Mouse (Mus musculus) right cerebral cortex, postnatal 4 days (tissue): Measurements from ENCODE around the gene Wdr82.
A peak's percentile ranks its signal among the peaks of the same experiment; 100 is the strongest.

Source experiments
- DNase-seq: peaks from one replicate; pipeline ENCODE4 v3.0.0-alpha.2; 2022

The Wdr82 gene

DNA sequence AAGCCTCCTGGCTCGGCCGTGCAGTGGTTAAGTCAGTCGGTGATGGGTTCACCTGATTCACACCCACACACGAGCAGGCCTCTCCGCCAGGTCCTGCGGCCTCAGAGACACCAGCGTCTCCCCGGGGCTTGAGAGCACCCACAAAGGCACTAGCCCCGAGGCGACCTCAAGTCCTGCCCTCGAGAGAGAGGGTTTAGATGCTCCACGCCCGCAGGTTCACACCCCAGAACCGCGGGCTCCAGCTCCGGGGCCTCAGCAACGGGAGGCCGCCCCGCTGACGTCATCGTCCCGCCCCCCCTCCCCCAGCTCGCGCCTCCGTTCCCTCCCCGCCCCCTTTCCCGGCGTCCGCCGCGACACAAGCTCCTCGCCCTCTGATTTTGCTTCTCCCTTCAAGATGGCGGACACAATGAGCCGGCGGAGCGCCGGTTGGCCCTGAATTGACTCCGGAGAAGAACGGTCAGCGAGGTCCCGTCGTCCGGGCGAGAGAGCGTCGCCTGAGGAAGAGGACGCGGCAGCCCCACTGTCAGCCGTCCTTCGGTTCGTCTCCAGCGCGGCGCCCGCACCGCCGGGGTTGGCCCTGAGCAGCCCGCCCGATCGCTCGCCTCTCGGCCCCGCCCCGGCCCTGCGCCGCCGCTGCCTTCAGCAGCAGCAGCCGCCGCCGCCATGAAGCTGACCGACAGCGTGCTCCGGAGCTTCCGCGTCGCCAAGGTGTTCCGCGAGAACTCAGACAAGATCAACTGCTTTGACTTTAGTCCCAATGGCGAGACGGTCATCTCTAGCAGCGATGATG lies at the start of gene Wdr82:
TSS of gene Wdr82 (plus strand) at position 373 of the 790 bp plus-strand sequence.
- peak; percentile 88 for DNase-seq

DNA sequence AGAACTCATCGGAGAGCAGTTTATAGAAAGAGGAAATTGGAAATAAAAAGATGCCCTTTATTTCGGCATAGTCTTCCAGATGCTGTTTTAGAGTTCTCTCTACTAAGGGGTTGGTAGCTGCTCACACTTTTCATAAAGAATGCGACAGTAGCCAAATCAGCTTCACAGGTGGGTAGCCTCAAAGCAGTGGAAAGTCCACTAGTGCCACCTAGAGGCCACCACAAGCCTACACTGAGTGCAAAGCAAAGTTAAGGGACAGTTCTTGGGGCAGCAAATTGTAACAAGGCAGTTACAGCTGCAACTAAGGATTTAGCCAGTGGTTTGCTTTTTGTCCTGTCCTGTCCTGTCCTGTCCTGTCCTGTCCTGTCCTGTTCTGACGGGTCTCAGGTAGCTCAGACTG lies 47.1 kb upstream of the Wdr82 start:
- DNase-seq: peak; percentile 35

DNA sequence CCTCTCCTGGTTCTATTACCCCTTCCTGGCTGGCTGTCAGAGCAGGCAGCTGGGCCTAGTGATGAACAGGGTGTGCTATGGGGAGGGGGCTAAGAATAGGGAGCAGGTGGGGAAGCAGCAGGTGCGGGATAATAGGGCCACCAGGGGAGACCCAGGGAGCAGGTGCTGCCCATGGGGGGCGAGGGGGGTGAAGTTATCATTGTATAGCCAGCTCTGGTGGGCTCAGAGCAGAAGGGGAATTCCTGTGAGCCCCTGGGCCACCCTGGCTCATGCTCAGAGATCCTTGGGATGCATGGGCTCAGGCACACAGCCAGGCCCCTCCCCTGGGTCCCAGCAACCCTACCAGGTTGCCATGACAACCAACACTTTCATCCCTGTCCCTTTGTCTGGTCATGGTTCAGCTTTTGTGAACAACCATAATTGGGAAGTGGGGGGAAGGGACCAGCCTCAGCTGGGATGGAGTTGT lies 43.9 kb upstream of the Wdr82 start:
- DNase-seq: peak; percentile 52

DNA sequence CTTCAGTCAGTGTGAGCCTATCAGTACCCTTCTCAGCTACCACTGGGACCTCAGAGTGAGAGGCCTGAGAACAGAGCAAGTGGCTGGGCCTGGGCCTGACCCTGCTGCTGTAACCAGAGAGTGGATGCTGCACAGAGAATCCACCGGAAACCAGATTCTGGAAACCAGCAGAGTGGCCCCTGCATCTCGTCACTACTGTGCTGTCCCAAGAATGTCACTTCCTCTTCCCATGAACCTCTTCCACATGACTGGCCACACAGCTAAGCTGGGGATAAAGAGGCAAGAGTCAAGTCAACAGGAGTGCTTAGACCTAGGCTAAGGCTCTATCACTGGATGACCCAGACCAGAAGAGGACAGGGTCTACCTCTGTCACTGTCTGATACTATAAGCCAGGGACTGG lies 41.7 kb upstream of the Wdr82 start:
- no peak for DNase-seq

DNA sequence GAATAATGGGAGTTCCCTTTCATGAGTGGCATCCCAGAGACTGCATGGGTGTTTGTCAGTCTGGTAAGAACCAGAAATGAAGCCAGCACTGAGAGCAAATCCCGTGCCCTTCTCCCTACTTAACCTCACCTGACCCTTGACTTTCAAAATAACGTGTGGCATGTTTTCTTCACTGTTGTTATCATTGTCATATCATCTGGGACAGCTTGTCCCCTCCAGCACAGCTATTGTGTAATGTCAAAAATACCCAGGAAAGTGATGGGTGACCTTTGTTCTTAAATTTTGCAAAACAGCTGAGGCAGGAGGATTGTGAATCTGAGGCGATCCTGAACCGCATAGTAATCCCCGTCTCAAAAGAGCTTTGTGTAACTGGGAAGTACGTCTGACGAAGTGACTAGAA lies 40.5 kb upstream of the Wdr82 start:
- no peak for DNase-seq

DNA sequence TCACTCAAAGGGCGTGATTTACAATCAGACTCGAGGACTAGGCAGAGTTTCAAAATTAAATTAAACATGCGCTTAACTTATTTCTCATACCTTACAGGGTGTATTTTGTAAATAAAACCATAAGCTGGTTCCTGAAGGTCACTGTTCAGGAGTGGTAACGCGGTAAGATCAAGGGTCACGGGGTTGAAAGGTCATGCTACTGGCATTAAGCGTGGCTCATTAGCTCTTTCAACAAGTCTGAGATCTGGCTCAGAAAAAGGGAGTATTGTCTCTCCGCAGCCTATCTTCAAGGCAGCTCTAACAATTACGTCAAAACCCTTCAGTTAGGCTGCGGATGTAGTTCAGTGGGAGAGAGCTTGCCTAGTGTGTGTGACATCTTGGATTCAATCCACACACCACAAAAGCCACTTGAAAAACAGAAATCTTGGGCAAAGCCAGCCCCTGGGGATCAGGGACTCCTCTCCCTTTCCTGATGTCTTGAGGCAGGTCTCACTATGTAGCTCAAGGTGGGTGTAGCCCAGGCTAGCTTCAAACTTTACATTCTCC lies 33.0 kb upstream of the Wdr82 start:
- DNase-seq: no peak

DNA sequence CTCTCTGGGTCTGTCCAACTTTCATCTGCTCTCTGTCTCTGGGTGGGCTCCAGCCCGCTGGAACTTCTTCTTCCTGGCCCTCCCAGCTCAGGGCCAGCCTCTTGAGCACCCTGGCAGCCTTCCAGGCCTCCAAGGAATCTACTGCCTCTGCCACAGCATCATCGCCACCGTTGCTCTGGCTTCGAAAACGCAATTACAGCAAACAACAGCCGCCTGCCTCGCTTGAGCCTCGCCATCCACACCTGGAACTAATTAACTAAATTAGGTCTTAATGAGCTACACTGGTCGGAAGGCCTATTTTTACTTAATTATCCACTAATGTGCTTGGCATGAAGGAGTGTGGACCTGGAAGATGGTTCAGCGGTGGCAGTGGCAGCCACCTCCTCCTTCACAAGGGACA lies 31.0 kb upstream of the Wdr82 start:
- peak; percentile 52 for DNase-seq

DNA sequence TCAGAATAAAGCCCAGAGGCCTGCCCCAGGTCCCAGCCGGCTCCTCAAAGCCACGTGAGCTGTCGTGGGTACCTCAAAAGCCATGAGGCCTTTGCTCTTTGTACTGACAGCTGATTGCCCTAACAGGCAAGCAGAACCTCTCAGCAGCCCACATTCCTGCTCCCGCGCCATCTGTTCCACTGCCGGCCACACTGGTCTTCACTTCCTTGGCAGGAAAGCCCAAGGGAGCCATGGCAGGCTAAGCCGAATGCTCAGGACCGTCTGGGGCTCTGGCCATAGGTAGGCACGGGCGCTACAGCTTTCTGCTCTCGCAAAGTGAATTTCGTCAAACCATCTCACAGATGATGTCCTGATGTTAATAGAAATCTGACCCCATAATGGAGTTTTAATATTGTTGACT lies 28.8 kb upstream of the Wdr82 start:
- no peak for DNase-seq

DNA sequence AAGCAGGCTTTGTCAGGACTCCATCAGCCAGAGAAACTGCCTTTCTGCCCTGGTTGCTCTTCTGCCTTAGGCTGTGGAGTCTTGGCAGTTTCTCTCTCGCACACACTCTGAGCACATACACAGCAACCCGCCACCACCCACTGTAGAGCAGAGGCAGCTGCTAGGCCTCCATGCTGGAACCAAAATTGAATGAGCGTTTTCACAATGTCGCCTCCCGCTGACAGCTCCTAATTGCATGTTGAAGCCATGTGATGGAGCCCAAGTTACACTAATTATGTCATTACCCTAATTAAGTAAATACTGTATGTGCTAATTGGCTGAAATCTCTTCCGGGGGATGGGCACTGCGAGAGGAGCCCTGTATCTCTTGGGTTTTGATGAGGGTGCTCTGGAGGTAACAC lies 26.6 kb upstream of the Wdr82 start:
- no peak for DNase-seq

DNA sequence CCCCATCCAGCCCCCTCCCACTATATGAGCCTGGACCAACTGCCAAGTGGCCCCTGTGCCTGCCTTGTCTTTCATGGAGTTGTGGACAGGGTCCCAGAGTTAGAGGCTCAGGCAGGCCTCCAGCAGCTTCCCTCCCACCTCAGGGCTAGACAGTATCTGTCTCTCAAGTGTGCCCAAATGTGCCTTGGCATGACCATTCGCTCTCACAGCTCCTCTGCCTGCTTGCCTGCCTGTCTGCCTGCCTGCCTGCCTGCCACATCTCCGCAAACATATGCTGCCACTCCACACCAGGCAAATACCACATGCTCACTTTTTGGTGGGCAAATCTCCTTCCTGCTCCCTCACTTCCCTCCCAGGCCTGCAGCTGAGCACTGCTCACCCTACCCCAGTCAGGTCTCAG lies 25.1 kb upstream of the Wdr82 start:
- DNase-seq: peak; percentile 26

DNA sequence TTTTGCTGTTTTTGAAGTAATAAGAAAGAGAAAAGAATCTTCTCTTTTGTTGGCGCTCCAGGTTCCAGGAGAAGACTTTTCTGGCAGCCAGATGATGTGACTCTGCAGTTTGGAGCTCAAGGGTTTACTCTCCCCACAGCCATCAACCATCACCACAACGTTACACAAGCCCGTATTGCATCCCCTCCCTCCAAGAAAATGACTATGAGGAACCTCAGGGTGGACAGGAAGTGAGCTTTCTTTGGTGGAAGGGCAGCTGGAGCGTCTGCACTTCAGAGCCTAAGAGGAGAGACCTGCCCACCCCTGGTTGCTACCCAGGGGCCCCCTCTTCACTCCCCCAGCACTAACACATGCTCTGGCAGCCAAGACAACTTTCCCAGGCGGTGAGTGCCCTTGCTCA lies 23.4 kb upstream of the Wdr82 start:
- DNase-seq: no peak

DNA sequence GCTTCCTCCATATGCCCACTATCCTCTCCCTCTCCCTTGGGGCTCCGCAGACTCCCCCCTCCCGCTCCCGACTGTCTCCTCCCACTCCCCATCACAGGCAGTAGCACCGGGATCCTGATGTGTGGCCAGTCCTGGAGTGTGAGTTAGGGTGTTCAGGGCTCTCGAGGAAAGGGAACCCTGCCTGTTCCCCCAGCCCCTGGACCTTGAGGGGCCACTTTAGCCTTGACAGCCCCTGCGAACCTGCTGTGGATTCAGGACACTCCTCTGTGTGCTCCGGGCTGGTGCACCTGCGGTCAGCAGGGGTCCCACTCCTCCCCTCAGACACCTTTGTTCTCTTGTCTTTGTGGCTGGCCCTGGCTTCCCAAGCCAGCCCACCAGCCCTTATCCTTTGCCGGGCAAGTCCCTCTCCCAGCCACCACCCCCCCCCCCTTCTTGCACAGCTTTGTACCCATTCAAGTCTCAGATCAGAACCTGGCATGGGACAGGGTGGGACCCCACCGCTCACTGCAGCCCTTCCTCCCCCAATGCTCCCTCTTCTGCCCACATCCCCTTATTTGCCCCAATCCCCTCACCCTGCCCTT lies 22.8 kb upstream of the Wdr82 start:
- DNase-seq: no peak

DNA sequence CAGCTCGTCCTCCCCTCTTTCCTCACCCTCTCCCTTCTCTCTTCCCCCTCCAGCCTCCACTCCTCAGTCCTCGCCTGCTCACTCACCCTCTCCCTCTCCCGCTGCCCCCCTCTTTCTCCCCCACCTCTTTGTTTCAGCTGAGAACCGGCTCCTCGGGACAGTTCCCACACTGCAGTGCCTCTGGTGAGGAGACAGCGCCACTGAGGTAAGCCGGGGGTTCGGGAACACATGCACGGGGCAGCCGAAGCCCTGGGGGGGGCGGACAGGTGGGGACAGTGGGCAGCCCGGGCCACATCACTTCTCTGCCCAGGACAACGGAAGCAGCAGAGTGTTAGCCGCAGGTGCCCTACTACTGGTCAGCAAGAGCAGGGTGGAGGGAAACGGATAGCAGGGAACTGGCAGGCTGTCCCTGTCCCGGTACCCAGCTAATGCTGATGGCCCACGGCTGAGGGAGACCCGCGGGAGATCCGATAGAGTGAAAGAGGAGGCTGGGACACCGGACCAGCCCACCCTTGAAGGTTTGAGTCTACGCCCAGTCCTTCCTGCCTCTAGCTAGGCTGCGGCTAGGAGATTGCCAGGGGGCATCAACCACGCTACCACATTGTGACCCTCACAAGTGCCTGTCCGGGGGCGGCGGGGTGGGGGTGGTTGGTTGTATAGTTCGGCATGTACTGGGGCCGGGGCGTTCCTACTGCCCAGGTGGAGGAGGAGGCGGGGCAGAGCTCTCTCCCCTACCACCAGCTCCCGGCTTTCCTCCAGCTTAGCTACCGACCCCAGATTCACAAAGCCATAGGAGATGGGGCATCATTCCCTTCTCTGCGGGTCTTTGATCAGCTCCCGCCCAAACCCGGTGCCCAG lies 22.0 kb upstream of the Wdr82 start:
- peak; percentile 52 for DNase-seq

DNA sequence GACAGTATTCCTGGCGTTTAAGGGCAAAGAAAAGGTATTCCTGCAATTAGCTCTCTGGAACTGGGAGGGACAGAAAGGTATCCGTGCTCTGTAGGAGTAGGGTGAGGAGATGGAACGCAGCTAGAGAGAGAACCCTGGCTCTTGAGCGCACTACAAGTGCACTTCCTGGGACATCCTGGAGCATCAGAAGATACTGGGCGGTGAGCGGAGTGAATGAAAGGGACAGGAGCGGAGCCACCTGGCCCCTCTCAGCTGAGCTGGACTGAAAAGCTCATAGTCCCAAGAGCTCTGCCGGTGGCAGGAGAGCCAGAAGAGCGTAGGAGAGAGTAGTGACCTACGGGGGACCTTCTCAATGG lies 21.4 kb upstream of the Wdr82 start:
- no peak for DNase-seq

DNA sequence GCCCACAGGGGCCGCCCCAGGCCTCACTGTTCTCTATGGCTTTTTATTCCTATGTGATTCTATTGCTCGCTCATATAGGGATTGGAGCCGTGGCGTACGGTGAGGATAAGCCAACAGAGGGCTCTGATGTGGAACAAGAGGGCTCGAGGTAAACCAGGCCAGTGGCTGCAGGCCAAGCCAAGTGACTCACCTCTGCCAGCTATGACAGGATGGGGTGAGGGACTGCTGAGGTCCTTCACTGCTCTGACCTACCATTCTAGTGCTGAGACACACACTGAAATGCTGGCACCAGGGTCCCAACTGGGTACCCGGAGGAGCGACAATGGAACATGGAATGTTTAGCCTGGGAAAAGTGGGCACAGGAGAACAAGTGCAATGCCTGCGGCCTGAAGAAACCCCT lies 16.6 kb upstream of the Wdr82 start:
- DNase-seq: no peak

DNA sequence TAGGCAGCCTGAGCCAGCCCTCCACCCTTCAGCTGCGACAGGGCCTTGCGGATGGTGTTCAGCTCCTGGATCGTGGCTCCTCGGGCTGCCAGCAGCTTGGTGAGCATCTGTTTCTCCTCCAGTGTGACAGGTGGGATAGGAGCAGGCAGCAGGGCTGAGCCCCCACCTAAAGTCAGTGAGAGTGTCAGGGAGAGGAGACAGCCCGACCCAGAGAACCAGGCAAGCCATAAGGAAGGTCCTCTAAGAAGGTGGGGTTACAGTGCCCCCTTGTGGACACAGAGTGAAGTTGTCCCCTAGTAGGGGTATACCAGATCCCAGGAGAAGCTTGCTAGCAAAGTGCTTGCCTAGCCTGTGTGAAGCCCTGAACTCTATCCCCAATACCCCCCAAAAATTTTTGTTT lies 14.3 kb upstream of the Wdr82 start:
- peak; percentile 65 for DNase-seq

DNA sequence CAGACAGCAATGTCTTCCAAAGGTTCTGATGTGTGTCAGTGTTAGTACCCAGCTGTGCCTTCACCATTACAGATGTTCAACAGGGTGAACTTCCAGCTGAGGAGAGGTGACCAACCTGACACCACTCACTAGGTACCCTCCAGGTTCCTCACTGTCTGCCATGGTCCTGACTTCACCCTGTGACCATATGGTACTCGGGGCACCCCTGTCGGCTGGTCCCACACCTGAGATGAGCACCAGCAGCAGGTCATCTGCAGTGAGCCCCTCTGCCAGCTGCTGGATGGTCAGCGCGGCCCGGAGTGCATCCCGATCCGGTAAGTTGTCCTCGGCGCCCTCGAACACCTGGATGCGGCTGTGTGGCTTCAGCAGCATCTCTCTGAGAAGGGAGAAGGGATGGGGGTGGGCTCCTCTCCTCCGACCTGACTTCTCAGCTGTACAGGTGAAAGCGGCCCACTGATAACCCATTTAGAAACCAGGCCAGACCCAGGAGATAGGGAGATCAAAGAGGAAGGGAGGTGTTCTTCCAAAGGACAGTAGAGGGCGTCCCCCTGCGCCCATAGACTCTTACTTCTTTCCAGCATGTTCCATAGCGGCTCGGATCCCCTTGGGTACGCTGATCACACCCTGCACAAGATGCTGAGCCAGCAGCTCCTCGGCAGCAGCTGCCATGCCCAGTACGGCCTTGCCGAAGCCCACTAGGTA lies 13.7 kb upstream of the Wdr82 start:
- DNase-seq: no peak

DNA sequence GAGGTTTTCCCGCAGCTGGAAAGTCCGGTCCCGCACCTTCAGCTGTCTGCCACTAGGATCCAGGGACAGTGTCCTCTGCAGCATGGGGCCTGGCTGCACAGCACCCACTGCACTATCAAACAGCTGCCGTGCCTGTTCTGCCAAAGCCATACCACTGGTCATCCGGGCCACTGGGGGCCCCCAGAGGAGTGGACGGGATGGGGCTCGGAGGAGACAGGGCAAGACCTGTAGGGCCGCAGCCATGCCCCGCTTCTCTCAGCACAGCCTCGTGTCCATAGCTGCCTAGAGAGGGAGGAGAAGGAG lies 13.2 kb upstream of the Wdr82 start:
- DNase-seq: no peak

DNA sequence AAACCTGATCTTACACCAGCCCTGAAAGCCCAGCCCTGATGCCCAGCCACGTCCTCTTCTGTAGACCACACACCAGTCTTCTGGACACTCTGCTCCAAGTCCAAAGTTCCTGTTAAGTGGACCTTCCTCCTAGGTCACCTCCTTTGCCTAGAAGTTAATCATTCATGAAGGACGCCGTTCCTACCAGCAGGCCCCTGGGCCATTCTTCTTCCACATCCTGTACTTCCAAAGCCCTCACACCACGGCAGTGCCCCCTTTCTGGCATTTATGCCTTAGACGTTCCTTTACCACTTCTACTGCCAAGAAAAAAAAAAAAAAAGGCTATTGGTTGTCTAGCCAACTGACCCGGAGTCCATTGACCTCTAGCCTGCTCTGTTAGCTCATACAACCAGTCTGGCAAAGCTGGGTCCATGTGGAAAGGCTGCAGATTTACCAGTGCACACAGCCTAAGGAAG lies 12.7 kb upstream of the Wdr82 start, which contains the start of gene Glyctk:
TSS of gene Glyctk (minus strand) at position 102 of the 455 bp plus-strand sequence.
- no peak for DNase-seq

DNA sequence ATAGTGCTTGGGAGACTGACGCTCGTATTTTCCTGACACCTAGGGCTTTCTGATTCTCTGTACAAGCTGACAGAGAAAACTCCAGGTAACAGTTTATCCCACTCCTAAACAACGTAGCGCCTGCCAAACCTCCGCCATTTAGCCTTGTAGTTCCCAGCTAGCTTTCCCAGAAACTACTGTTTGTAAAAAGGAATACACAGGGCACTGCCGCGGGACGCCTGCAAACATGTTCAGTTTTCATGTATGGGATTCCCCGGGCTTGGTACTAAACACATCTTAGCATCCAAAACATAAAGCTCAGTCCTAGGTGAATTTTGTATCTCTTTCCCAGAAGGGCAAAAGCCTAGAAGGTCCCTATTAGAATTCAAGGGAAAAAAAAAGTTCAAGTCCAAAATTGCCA lies 11.5 kb upstream of the Wdr82 start:
- no peak for DNase-seq

DNA sequence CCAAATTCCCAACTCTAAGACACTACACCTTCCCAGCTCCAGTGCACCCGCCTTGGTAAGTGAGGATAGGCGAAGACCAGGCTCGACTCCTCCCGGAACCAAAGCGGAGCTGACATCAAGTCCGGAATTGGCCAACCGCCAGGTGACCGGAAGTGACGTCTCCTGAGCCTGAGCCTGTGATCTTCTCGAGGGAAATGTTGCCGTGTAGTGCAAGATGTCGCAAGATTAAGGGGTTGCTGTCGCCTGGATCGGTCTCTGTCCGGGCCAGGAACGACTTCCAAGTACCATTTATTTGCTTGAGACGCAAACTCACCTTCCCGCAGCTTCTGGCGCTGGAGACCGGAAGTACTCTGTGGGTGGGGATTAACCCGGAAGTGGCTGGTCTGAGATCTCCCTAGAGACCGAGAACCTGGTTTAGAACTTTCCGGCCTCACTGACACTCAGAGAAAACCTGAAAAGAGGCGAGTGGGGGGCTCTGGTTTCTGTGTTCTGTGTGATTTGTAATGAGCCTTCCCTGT lies 10.9 kb upstream of the Wdr82 start:
- peak; percentile 98 for DNase-seq

DNA sequence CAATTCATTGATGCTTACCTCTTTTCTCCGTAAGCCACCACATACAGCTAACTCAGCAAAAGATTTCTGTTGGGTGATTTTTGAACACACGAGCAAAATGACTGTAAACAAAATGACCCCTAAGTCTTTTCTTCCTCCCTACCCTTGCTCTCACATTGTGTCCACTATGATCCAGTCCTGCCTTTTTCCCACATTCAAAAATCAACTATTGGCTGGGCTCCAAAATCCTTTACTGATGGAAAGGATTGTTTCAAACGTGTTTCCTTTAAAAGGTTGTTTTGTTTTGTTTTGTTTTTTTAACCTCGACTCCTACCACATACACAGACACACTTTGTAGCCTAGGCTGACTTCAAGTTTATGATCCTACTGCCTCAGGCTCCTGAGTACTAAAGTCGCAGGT lies 10.3 kb upstream of the Wdr82 start:
- no peak for DNase-seq

DNA sequence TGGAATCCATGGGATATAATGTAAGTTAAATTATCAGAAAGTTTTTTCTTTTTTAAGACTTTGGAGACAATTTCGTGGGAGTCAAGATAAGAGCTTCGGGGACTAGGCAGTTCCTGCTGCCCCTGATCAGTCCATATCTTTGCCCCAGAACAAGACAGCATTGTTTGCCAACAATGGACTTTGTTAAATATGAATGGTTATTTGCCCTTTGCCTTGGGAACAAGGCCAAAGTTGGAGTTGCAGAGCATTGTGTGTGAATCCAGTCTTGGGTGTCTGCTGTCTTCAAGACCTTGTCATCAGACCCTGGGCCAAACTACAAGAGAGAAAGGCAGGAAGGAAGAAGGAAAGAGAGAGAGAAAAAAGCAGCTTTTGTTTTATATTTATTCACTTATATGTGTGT lies 4.0 kb upstream of the Wdr82 start:
- no peak for DNase-seq
